Mouse (Mus musculus): ENCODE measurements around the gene Cobll1. TPM values are rescaled to one million over a fixed set of nuclear protein-coding genes. Genes with fewer than 3 reads are reported as not detected.

Gene Cobll1
- total RNA-seq, 2 experiments from 2014 or later, result 6.8 to 8.5 TPM

DNA sequence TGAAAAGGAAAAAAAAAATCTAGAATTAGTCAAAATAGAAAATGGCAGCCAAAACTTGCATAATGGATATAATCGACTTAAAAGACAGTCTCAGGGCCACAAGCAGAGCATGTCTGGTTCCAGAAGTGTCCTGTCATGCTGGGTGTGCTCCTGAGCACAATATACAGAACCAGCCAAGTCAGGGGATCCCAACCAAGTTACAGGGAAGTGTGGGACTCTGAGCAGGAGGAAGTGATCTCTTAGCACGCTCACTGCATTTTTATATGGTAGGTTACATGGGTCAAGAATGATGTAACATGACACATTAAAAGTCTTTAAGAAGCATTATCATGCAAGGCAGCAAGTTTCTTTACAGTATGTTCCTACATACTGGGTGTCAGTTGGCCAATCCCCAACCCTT lies 31.5 kb downstream of the Cobll1 start:
- no peak overlapping the region for H3K27ac ChIP-seq
- no peak for TF ChIP-seq CTCF (conservative IDR thresholded peaks at IDR 0.05)
- no peak overlapping the region for H3K4me3 ChIP-seq
- no peak for DNase-seq (ENCODE audit: low spot score in 2 of 2)

DNA sequence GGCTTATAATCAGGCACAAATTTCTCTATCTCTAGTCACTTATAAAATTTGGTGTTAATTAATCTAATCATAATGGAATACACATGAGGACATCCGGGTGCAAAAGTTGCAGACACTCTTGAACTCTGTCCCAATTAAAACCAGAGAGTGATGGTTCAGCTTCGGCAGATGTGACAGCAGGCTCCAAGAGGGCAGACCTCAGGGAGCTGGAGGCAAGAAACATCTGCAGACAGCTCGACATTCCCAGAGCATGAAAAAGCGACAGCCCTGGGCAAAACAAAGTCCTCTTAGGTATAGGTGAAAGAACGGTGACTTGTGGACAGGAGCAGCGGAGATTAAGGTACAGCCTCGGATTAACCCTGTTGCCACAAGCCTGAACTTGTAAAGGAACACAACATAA lies 35.5 kb downstream of the Cobll1 start:
- no peak for TF ChIP-seq CTCF (conservative IDR thresholded peaks at IDR 0.05)
- no peak overlapping the region for H3K4me3 ChIP-seq

DNA sequence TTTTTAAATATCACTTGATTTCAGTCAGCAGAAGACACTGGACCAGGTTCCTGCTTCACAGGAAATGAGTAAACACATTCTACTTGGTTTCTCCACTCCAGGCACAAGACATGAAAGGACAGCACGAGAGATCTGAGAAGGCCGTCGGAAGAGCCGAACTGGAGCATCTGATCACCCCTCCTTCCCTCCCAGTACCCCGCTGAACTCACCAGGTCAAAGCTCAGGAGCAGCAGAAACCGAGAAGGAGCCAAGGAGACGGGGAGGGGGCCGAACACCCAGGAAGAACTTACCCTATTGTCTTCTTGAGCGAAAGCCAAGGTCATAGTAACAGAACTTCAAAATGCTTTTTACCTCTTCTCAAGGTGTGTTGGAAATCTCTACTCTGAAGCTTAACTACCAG lies 39.5 kb downstream of the Cobll1 start:
- TF ChIP-seq CTCF (conservative IDR thresholded peaks at IDR 0.05), result no peak
- Histone ChIP-seq H3K27ac (no peak overlapping the region), H3K4me3 (no peak overlapping the region)
- no peak for DNase-seq (ENCODE audit: low spot score in 2 of 2)

More for the DNA sequence above, 35.5 kb downstream of the Cobll1 start:
- no peak for DNase-seq (ENCODE audit: low spot score in 2 of 2)
- H3K27ac ChIP-seq, result no peak overlapping the region

DNA sequence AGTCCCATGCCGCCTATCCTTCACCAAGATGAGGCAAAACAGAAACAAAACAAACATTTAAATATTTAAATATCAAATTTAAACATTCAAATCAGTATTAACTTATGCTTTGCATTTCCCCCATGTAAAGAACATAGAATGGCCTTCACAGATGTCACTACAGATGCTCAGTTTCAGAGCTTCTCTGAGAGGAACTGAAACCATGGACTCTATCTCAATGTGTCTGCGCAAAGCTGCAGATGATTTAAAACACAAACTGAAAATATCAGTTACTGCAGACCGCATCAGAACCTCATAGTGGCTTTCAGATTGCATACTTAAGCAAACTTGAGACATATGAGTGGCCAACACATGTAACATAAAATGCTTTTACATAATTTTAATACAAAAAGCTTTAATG lies 40.6 kb downstream of the Cobll1 start:
- H3K4me3 ChIP-seq, result no peak overlapping the region
- TF ChIP-seq CTCF (conservative IDR thresholded peaks at IDR 0.05), result no peak
- no peak overlapping the region for H3K27ac ChIP-seq
- DNase-seq (ENCODE audit: low spot score in 2 of 2), result no peak

DNA sequence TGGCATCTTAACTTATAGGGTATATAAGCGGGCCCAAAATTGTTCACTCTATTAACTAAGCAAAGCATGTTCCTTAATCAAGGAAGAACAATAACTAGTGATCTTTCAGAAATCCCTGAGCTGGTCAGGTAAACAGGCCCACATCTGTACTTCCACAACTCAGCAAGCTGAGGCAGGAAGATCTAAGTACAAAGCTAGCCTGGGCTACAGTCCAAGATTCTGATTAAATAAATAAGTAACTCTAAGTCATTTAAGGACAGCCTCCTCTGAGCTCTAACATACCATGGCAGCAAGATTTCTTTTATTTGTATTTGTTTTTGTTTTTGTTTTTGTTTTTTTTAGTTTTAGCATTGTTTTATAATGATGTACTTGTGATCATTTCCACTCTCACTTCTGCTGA lies 42.2 kb downstream of the Cobll1 start:
- TF ChIP-seq CTCF (conservative IDR thresholded peaks at IDR 0.05), result no peak
- H3K27ac ChIP-seq, result no peak overlapping the region
- DNase-seq (ENCODE audit: low spot score in 2 of 2), result no peak
- no peak overlapping the region for H3K4me3 ChIP-seq

DNA sequence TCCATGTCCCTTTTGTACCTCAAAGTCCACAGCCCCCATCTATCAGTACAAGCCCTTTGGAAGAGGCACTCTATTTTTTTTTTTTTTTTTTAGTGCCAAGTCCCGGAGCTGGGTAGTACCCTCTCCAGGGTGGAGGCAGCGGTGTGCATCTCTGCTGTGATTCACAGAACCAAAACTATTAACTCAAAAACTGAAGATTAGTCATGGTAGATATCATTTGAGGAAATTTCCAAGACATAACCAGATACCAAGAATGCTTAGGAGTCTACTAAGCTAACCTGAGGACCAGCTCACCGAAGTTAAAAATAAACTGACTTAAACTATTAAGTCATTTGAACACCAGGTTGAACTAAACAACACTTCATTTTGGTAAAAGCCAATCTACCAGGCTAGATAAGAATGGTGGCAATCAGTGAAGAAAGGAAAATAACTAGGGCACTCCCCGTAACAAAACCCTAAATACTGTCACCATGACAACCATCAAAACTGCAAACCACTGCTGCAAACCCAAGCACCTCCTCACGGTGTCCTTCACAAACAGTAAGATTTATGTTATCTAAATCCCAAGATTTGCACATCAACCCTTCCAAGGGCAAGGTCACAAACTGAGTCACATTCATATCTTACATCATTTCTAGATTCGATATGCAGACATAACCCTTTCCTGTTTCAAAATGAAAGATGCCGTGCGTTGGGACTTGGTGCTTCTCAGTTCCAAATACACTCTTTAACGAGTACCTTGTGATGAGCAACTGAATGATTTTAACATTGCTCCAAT lies 43.8 kb downstream of the Cobll1 start:
- H3K27ac ChIP-seq, result no peak overlapping the region
- no peak for DNase-seq (ENCODE audit: low spot score in 2 of 2)
- TF ChIP-seq CTCF (conservative IDR thresholded peaks at IDR 0.05), result no peak

DNA sequence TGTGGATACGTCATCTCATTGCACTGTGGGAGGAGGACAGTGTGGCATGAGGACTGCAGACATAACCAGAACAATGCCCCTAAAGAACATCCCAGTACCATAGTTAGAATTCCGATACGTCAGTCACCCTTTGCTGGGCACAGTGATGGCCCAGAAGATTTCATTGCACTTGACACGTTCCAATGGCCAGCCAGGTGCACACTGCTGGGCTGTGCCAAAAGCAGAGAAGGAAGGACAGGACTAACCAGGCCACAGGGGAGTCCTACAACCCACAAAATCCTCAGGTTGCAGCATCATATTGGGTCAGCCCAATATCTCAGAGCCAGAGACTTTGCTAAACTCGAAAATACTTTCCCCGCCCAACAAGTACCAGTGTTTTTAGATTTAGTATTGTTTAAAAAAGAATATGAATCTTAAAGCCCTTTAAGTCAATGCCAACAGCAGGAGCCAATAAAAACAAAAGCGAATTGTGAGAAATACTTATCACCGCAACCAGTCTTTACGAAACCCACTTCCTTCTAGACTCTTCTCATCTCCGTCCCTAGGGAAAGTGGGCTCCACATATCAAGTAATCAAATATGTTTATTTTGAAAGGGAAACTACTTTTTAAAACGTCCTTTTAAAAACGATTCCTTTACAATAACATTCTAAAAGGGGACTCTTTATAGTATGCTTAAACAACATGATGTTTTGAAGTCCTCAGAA lies 46.0 kb downstream of the Cobll1 start:
- no peak for TF ChIP-seq CTCF (conservative IDR thresholded peaks at IDR 0.05)
- no peak overlapping the region for H3K4me3 ChIP-seq
- H3K27ac ChIP-seq, result peak overlapping the region; percentile 58; the same call in 1 of the 2 replicates

More for the DNA sequence above, 43.8 kb downstream of the Cobll1 start:
- no peak overlapping the region for H3K4me3 ChIP-seq

DNA sequence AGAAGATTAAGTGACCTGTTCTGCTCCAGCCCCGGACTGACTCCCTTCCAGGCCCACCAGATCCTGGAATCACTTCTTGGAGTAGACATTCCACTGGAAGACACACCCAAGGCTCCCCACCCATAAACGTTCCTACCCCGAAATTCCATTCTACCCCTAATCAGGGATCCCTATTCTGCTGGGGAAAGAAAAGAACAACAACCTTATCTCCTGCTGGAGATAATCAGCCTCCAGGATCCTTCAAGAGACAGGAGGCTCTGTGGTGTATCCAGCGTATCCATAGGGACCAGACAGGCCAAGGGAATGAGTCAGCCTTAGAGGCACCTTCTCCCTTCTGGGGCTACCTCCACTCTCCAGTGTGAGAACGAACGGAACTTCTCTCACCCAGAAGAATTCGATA lies 47.8 kb downstream of the Cobll1 start:
- Histone ChIP-seq H3K4me3 (no peak overlapping the region), H3K27ac (peak overlapping the region; percentile 48; the same call in 1 of the 2 replicates)
- no peak for DNase-seq (ENCODE audit: low spot score in 2 of 2)
- no peak for TF ChIP-seq CTCF (conservative IDR thresholded peaks at IDR 0.05)

More for the DNA sequence above, 46.0 kb downstream of the Cobll1 start:
- DNase-seq (ENCODE audit: low spot score in 2 of 2), result no peak

DNA sequence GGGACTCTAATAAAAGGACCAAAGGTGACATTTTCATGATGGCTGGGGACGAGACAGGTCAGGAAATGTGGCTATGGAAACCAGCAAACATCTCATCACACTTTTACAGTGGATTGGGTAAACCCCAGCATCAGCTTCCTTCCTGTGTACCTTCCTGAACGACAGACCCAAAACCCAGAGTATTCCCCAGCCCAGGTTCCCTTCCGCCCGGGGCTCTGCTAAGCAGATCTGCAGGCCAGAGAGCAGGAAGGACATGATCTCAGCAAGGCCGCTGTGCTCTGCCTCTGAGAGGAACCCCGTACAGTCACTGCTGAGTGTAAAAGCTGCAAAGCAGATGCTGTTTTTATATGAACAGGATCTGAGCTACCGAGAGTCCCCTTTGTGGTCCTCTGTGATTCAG lies 49.9 kb downstream of the Cobll1 start:
- Histone ChIP-seq H3K27ac (0 out of 2 replicates have a peak overlapping the region, but pooled peaks have one; percentile 10), H3K4me3 (no peak overlapping the region)
- TF ChIP-seq CTCF (conservative IDR thresholded peaks at IDR 0.05), result no peak
- no peak for DNase-seq (ENCODE audit: low spot score in 2 of 2)

DNA sequence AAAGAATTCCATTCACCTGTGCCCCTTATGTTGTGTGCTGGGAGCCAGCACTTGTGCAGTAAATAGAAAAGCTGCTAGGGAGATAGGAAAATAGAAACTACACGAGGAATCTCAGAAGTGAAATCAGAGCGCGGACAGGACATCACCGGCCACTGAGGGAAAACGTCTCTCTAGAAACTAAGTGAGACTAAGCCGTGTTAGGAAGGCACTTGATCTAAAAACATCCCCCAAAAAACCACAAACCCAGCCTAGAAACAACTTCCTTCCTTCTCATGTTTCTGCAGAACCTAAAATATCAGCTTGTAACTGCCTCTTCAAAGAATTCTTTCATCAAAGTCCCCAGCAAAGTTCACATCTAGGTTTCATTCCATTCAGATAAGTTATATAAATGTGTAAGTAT lies 50.6 kb downstream of the Cobll1 start:
- TF ChIP-seq CTCF (conservative IDR thresholded peaks at IDR 0.05), result no peak
- DNase-seq (ENCODE audit: low spot score in 2 of 2), result no peak
- no peak overlapping the region for H3K4me3 ChIP-seq
- H3K27ac ChIP-seq, result no peak overlapping the region

DNA sequence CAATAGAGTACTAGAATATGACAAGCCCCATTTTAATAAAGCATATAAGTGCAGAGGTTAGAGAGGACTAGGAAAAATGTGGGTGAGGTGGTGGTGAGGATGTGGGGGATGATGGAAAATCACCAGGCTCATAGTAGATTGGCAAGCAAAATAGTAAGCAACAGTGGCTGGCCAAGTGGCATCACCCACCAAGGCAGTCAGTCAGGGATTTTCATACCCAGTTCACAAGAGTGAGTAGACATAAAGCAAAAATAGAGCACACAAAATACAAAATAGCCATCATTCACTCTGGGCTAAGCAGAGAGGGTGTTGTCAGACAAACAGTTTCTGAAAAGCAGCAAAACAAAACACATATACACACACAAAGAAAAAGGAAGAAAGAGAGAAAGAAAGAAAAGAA lies 51.6 kb downstream of the Cobll1 start:
- no peak overlapping the region for H3K4me3 ChIP-seq
- no peak for DNase-seq (ENCODE audit: low spot score in 2 of 2)
- no peak for TF ChIP-seq CTCF (conservative IDR thresholded peaks at IDR 0.05)
- no peak overlapping the region for H3K27ac ChIP-seq

DNA sequence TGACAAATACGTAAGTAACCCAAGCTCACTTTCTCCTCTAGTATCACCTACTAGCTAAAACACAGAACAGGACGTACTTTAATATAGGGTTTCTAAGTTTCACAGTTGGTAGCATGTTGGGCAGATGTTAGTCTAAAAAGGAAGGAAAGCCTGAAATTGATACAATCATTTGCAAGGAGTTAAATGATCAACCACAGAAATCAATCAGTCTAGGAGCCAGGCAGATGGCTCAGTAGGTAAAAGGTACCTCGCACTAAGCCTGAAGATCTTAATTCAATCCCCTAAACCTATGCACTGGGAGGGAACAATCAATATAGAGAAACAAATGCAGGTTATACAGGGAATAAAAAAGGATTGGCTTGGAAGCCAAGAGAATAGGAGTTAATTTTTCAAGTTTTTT lies 52.0 kb downstream of the Cobll1 start:
- Histone ChIP-seq H3K4me3 (no peak overlapping the region), H3K27ac (no peak overlapping the region)
- TF ChIP-seq CTCF (conservative IDR thresholded peaks at IDR 0.05), result no peak
- DNase-seq (ENCODE audit: low spot score in 2 of 2), result no peak

DNA sequence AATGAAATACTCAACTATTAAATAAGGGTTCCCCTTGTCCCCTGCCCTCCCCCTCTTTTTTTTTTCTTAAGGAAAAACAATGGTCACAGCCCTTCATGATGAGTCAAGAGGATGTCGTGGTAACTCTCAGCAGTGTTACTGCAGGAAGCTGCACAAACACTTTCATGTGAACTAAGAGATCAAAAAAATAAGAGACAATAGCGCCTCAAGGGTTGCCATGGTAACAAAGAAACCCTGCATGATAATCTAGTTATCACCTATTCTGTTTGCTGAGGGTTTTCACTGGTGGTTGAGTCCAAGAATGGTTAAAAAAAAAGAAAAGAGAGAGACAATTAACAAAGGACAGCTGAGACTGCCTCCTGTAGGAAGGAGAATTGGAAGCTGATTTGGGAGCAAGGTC lies 56.5 kb downstream of the Cobll1 start:
- TF ChIP-seq CTCF (conservative IDR thresholded peaks at IDR 0.05), result peak; percentile 18
- 0 out of 2 replicates have a peak overlapping the region, but pooled peaks have one; percentile 39 for H3K27ac ChIP-seq
- no peak overlapping the region for H3K4me3 ChIP-seq
- no peak for DNase-seq (ENCODE audit: low spot score in 2 of 2)

Data from layer of hippocampus, adult 2 months (tissue).